Mouse (Mus musculus) urinary bladder, adult 18-20 months (tissue): Measurements from ENCODE around the gene Zbtb2.

ENCODE experiments used
- DNase-seq, 2 experiments: peaks; one replicate each; pipeline ENCODE4 v3.0.0; 2022; ENCODE audit warnings: low spot score in 2 of 2, mixed read lengths in 2 of 2

Zbtb2 gene

GRCm38 (mm10) chr10:4386609-4387591 is 1.0 kb downstream of the Zbtb2 start:
- DNase-seq: peak; percentile 78 to 91

- no peak for DNase-seq
These were observed 3.7 kb downstream of the Zbtb2 start for GRCm38 (mm10) chr10:4384244-4384643.

GRCm38 (mm10) chr10:4380748-4381147 is 7.2 kb downstream of the Zbtb2 start:
- DNase-seq: no peak

DNA sequence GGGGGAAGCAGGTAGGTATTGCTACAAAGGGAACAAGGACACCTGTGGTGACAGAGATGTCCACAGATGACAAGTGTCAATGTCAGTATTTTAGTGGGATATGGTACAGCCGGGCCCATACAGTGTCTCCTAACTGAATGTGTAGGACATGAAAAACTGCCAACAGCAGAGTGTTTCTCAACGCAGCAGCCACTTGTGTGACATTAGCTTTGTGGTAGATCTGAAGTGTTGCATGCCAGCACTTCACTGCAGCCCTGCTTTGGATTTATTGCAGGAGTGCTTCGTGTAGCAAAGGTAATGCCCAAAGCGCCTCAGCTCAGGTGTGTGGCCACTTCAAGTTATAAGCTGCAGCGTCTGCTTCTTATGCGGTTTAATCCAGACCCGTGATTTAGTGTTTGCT is 11.0 kb downstream of the Zbtb2 start:
- no peak for DNase-seq

GRCm38 (mm10) chr10:4376461-4376860 is 11.4 kb downstream of the Zbtb2 start:
- no peak for DNase-seq

- DNase-seq: no peak
These were observed 12.6 kb downstream of the Zbtb2 start for GRCm38 (mm10) chr10:4375267-4375666.

DNA sequence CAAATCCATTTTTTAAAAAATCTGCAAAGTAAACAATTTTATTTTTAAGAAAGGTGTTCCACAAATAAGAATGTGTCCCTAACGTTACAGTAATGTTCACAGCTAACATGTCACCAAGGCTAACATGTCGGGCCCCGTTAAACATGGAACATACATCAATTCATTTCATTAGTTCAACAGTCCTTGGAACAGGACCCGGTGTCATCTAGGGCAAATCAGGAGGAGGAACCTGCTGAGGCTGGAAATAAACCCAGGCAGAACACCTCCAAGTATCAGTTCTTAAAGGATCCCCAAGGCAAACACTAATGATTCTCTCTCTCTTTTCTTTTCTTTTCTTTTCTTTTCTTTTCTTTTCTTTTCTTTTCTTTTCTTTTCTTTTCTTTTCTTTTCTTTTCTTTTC is 13.2 kb downstream of the Zbtb2 start:
- DNase-seq: no peak

- no peak for DNase-seq
These were observed 13.7 kb downstream of the Zbtb2 start for GRCm38 (mm10) chr10:4374239-4374638.

DNA sequence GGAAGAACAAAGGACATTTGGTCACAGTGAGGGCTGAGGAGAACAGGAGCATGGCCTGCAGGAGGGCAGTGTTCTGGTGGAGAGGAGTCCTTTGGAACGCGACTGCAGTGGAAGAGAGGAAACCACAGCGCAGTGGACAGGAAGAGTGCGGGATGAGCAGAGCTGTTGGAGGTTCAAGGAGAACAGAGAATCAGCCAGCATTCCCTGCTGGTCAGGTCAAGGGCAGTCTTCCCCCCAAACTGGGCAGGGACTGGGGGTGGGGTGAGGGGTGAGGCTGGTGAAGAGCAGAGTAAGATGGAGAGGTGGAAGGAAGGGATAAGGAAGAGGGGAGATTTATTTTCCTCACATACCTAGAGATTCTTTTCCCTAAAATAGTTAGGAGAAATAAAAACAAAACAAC is 14.3 kb downstream of the Zbtb2 start:
- DNase-seq: no peak

DNA sequence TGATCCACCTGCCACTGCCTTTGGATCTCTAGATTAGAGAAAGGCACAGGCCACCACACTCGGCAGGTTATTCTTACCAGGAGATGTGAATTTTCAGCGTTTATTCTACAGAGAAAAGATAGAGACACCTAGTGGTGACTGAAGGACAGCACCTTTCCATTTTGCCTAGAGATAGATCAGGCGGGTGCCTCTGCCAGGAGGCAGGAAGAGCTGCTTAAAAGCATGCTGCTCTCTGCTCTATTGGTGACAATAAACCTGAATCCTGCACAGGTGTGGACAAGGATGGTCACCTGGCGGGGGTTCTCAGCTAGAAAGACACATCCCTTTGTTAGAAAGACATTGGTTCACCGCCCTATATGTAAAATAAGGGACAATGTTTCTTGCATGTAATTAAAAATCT is 15.9 kb downstream of the Zbtb2 start:
- DNase-seq: no peak

DNA sequence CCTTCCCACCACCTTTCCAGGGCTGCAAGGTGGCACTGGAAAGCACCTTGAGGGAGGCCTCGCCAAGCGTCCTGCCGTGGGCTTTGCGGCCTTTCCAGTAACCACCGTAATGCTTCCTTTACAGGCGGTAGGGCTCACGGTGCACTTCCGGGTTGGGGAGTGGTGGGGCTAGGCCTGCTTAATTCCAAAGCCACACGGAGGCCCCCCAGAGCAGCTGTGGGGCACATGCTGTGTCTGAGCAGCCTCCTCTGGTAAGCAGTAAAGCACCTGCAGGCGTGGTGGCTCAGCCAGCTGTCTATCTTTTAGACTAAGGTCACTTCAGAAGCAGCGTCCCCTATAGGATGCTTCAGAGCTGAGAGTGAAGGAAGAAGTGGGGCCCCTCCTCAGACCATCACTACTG is 17.8 kb downstream of the Zbtb2 start:
- DNase-seq: no peak

GRCm38 (mm10) chr10:4364618-4365017 is 23.3 kb downstream of the Zbtb2 start:
- DNase-seq: no peak

DNA sequence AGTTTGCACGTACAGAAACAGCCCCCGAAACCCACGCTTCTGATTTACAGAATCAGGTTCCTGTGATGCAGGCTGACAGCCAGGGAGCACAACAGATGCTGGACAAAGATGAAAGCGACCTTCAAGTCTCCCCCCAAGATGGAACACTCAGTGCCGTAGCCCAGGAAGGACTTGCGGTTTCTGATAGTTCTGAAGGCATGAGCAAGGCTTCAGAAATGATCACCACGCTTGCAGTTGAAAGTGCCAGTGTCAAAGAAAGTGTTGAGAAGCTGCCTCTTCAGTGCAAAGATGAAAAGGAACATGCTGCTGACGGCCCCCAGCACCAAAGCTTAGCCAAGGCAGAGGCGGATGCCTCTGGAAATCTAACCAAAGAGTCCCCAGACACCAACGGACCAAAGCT is 30.5 kb downstream of the Zbtb2 start:
- DNase-seq: no peak

DNA sequence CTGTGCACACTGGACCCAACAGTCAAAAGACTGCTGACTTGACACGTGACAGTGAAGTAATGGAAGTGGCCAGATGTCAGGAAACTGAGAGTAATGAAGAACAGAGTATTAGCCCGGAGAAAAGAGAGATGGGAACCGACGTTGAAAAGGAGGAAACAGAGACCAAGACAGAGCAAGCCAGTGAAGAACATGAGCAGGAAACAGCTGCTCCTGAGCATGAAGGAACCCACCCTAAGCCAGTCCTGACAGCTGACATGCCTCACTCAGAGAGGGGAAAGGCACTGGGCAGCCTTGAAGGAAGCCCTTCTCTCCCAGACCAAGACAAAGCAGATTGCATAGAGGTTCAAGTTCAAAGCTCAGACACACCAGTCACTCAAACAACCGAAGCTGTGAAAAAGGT is 31.3 kb downstream of the Zbtb2 start:
- no peak for DNase-seq

- DNase-seq: no peak
These were observed 31.9 kb downstream of the Zbtb2 start for GRCm38 (mm10) chr10:4355882-4356451.

GRCm38 (mm10) chr10:4354371-4355260 is 33.3 kb downstream of the Zbtb2 start:
- no peak for DNase-seq

DNA sequence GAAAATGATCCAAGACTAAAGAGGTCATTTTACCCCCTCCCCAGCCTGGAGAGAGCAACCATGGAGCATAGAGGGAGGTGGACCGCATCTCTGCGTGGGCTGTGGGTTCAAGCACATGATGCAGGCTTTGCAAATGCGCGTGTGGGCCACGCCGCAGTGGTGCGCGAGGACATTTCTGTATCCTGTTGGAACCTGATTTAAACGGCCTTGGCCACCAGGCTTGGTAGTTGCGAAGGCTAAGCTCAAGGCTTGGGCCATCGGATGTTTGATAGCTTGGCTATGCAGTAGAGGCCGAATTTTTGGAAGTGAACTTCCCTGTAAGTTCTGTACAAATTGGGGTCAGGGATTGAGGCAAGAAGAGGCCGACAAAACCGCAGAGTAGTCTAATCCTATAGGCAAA is 40.3 kb downstream of the Zbtb2 start:
- DNase-seq: no peak

DNA sequence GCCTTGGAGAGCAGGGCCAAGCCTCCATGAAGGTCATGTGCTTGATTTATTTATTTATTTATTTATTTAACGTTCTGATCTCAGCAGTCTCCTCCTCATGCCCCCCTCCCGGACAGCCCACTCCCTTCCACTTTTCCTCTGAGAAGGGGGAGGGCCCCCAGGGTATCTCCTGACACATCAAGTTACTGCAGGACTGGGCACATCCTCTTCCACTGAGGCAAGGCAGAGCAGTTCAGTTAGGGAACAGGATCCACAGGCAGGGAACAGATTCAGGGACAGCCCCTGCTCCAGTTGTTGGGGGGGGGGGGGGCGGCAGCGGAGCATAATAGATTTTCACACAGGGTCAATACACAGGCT is 40.8 kb downstream of the Zbtb2 start:
- no peak for DNase-seq

DNA sequence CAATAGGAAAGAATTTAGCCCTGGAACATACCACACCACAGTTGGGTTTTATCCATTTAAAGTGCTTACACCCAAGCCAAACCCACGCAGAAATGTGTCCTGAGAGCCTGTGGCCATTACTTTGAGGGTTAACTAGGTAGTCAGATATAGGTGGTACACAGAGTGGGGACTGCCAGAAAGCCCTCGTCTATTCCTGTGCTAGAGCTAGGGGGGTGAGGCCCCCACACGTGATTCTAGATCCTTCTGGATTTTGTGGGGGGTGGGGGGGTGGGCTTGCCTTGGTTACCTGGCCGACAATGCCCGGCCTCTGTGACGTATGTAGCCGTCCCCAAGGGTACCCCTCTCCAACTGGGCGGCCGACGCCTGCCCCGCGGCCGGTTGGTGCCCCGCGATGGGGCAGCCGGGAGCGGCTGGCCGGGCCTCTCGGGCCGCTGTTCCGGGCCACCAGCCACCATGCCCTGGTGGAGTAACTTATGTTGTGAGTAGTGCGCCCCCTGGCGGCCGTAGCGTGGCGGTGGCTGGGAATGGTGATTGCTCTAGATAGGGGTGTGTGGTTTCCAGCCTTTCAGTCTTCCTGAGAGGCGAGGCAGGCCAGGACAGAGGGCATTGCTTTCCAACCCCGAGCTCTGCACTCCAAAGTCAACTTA is 41.3 kb downstream of the Zbtb2 start:
- DNase-seq: peak; percentile 79 to 81

- DNase-seq: peak in 1 of 2 experiments; percentile 28
These were observed 46.5 kb downstream of the Zbtb2 start for GRCm38 (mm10) chr10:4341430-4341829.

DNA sequence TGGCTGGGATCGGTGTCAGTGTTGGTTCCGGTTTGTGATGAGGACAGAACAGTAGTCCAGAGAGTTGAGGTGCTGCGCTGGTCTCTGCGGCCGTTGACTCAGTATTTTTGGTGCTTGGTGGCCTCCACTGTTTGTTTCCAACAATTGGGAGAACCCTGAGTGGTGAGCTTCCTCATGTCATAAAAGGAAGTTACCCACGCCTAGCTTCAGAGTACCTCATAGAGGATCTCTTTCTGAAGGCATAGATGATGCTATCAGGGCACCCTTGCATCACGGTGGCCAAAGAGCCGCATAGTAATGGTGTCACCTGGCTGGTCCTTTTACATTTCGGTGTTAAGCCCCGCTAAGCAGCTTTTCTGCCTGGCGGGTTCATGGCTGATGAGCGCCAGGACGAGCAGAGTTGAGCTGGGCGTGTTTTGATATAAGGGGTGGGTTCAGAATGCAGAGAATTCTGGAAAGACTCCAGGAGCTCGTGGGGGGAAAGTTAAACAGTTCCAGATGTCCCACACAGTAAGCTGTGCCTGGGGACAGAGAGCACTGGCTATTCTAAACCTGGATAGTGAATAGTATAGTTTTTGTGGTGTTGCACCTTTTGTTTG is 48.9 kb downstream of the Zbtb2 start:
- no peak for DNase-seq
